Mouse (Mus musculus) small intestine, adult 2 months (tissue): ENCODE results near the gene Sae1. TPM values are rescaled to one million over a fixed set of nuclear protein-coding genes. Genes with fewer than 3 reads are reported as not detected.

Experiments
- H3K27ac ChIP-seq: fragments of 200-500 bp; 2 replicates; pipeline ENCODE4 v1.5.1; 2012; ENCODE audit warnings: low read depth, low read length, control low read depth, inconsistent platforms; ENCODE audit not compliant: insufficient read depth
- H3K27me3 ChIP-seq: fragments of 200-500 bp; 2 replicates; pipeline ENCODE4 v1.6.1; 2012; ENCODE audit warnings: mild to moderate bottlenecking, moderate library complexity, low read length, inconsistent platforms; ENCODE audit not compliant: control insufficient read depth, insufficient read depth
- H3K36me3 ChIP-seq: fragments of 200-500 bp; 2 replicates; pipeline ENCODE4 v1.6.1; 2012; ENCODE audit warnings: mild to moderate bottlenecking, low read length, control low read depth, inconsistent platforms; ENCODE audit not compliant: control insufficient read depth, insufficient read depth
- H3K4me1 ChIP-seq: fragments of 200-500 bp; 2 replicates; pipeline ENCODE4 v1.6.1; 2012; ENCODE audit warnings: low read length, inconsistent platforms, mixed read lengths; ENCODE audit not compliant: control insufficient read depth, insufficient read depth, insufficient read length
- H3K4me3 ChIP-seq: fragments of 200-500 bp; 2 replicates; pipeline ENCODE4 v1.5.1; 2012; ENCODE audit warnings: low read depth, mild to moderate bottlenecking, control low read depth, inconsistent platforms, low read length, moderate library complexity
- CTCF ChIP-seq: fragments of 200-500 bp; IDR thresholded peaks from 2 replicates; pipeline ENCODE4 v1.5.1; 2012; ENCODE audit warnings: low read depth, mild to moderate bottlenecking, control low read depth, inconsistent platforms, low read length, moderate library complexity, mixed read lengths; ENCODE audit not compliant: insufficient replicate concordance, insufficient read length; ENCODE audit errors: extremely low read depth
- POLR2A ChIP-seq: fragments of 200-500 bp; IDR thresholded peaks from 2 replicates; pipeline ENCODE4 v1.6.1; 2012; ENCODE audit warnings: low read depth, mild to moderate bottlenecking, control low read depth, inconsistent platforms, low read length, moderate library complexity
- WGBS: fragments of 180-500 bp; shearing (Covaris S2); methylation state at CpG from one replicate; pipeline ENCODE4 v1.1.7; 2018; 5-methylcytosine and 5-hydroxymethylcytosine counted together
- polyA plus RNA-seq: library from polyadenylated mRNA; depleted of rRNA; stranded (reverse); fragments of >200 nt; gene quantifications from 2 replicates; pipeline ENCODE4 v1.2.3, GENCODE M21; 2012

Sae1 gene
- polyA plus RNA-seq, 1 experiment = 15.0 TPM

GRCm38 (mm10) chr7:16296146-16296545, 91.5 kb downstream of the Sae1 start:
- Histone ChIP-seq H3K4me1 (peaks cover 10% of the 10 kb centered on the region), H3K4me3 (no peak overlapping the region), H3K36me3 (no peaks in the 10 kb centered on the region), H3K27ac (peak overlapping the region; percentile 53), H3K27me3 (peaks cover 9% of the 10 kb centered on the region)
- 38% methylated on average over 2 of the region's 2 CpGs for WGBS
- no peak for TF ChIP-seq CTCF
- no peak for TF ChIP-seq POLR2A

- H3K27ac ChIP-seq = peak overlapping the region; percentile 95
- peak overlapping the region; percentile 75 for H3K4me3 ChIP-seq
- peaks cover 10% of the 10 kb centered on the region for H3K4me1 ChIP-seq
- no peaks in the 10 kb centered on the region for H3K36me3 ChIP-seq
- WGBS = 2% methylated on average over 41 of the region's 41 CpGs
- peaks cover 9% of the 10 kb centered on the region for H3K27me3 ChIP-seq
- TF ChIP-seq CTCF (no peak), POLR2A (no peak)
Measured at GRCm38 (mm10) chr7:16295321-16295900, 92.2 kb downstream of the Sae1 start.

- peak overlapping the region; percentile 75 for H3K4me3 ChIP-seq
- H3K27ac ChIP-seq = peak overlapping the region; percentile 95
- WGBS = under 1% methylated on average over 23 of the region's 23 CpGs
- TF ChIP-seq POLR2A = peak; percentile 41; the same call in 1 of the 2 replicates
- TF ChIP-seq CTCF = peak; percentile 91
- no peaks in the 10 kb centered on the region for H3K36me3 ChIP-seq
- peaks cover 4% of the 10 kb centered on the region for H3K27me3 ChIP-seq
- peaks cover 9% of the 10 kb centered on the region for H3K4me1 ChIP-seq
Measured at GRCm38 (mm10) chr7:16294837-16295236, 92.8 kb downstream of the Sae1 start.

GRCm38 (mm10) chr7:16294346-16294745, 93.3 kb downstream of the Sae1 start:
- H3K4me3 ChIP-seq = no peak overlapping the region
- H3K4me1 ChIP-seq = peaks cover 5% of the 10 kb centered on the region
- no peaks in the 10 kb centered on the region for H3K27me3 ChIP-seq
- WGBS = 19% methylated on average over 4 of the region's 4 CpGs
- no peaks in the 10 kb centered on the region for H3K36me3 ChIP-seq
- no peak for TF ChIP-seq CTCF
- no peak for TF ChIP-seq POLR2A
- H3K27ac ChIP-seq = no peak overlapping the region

- Histone ChIP-seq H3K27me3 (no peaks in the 10 kb centered on the region), H3K27ac (no peak overlapping the region), H3K36me3 (peaks cover 15% of the 10 kb centered on the region), H3K4me3 (no peak overlapping the region), H3K4me1 (no peaks in the 10 kb centered on the region)
- no peak for TF ChIP-seq POLR2A
- TF ChIP-seq CTCF = no peak
- 45% methylated on average over 1 of the region's 1 CpGs for WGBS
Measured at GRCm38 (mm10) chr7:16287791-16288190, 99.8 kb downstream of the Sae1 start.

GRCm38 (mm10) chr7:16287016-16287415, 100.6 kb downstream of the Sae1 start:
- Histone ChIP-seq H3K36me3 (peaks cover 22% of the 10 kb centered on the region), H3K4me1 (no peaks in the 10 kb centered on the region), H3K27me3 (no peaks in the 10 kb centered on the region), H3K27ac (peak overlapping the region; percentile 52; the same call in 1 of the 2 replicates), H3K4me3 (peak overlapping the region; percentile 76; the same call in 1 of the 2 replicates)
- 64% methylated on average over 2 of the region's 2 CpGs for WGBS
- TF ChIP-seq POLR2A (no peak), CTCF (no peak)

- TF ChIP-seq CTCF = no peak
- no peak; the same call in none of the 2 replicates for TF ChIP-seq POLR2A
- WGBS = 2% methylated on average over 70 of the region's 70 CpGs
- Histone ChIP-seq H3K36me3 (peaks cover 28% of the 10 kb centered on the region), H3K4me3 (peak within 1 kb of the TSS; percentile 76), H3K27me3 (no peaks in the 10 kb centered on the region), H3K4me1 (no peaks in the 10 kb centered on the region), H3K27ac (peak within 1 kb of the TSS; percentile 56)
Measured at GRCm38 (mm10) chr7:16286026-16286961, 101.3 kb downstream of the Sae1 start, which contains the start of gene Ccdc9. Gene Ccdc9, minus strand, starts transcription at chr7:16286795.
